Mouse (Mus musculus) intestine, embryonic 15.5 days (tissue): ENCODE data around the gene Fxyd5. TPM values are rescaled to one million over a fixed set of nuclear protein-coding genes. Genes with fewer than 3 reads are reported as not detected.

Source experiments
- ATAC-seq: fragments of 200-750 bp; cut with Nextera tagmentation; 2 replicates; pipeline ENCODE4 v1.8.0; 2017; ENCODE audit warnings: moderate TSS enrichment, moderate library complexity
- H3K27ac ChIP-seq: fragments of 300-500 bp; sonication (generic); 2 replicates; pipeline ENCODE4 v1.5.1; 2015; ENCODE audit warnings: mild to moderate bottlenecking, inconsistent platforms
- H3K27me3 ChIP-seq: fragments of 300-500 bp; sonication (generic); replicated peaks from 2 replicates; pipeline ENCODE4 v1.6.1; 2015; ENCODE audit warnings: inconsistent platforms
- H3K36me3 ChIP-seq: fragments of 300-500 bp; sonication (generic); 2 replicates; pipeline ENCODE4 v1.6.1; 2015; ENCODE audit warnings: inconsistent platforms
- H3K4me1 ChIP-seq: fragments of 300-500 bp; sonication (generic); replicated peaks from 2 replicates; pipeline ENCODE4 v1.6.1; 2015; ENCODE audit warnings: inconsistent platforms
- H3K4me2 ChIP-seq: fragments of 300-500 bp; sonication (generic); replicated peaks from 2 replicates; pipeline ENCODE4 v1.6.1; 2015; ENCODE audit warnings: mild to moderate bottlenecking, inconsistent platforms
- H3K4me3 ChIP-seq: fragments of 300-500 bp; sonication (generic); replicated peaks from 2 replicates; pipeline ENCODE4 v1.5.1; 2015; ENCODE audit warnings: inconsistent platforms
- H3K9ac ChIP-seq: fragments of 300-500 bp; sonication (generic); 2 replicates; pipeline ENCODE4 v1.6.1; 2015; ENCODE audit warnings: inconsistent platforms
- H3K9me3 ChIP-seq: fragments of 300-500 bp; sonication (generic); 2 replicates; pipeline ENCODE4 v1.6.1; 2016; ENCODE audit warnings: inconsistent platforms
- WGBS: fragments of 180-500 bp; shearing (Covaris S2); methylation state at CpG from one replicate; pipeline ENCODE4 v1.1.7; 2015; 5-methylcytosine and 5-hydroxymethylcytosine counted together
- polyA plus RNA-seq: library from polyadenylated mRNA; unstranded; fragments of >200 nt; fragmentation: Nextera tagmentation; extraction: Ambion mirVana; gene quantifications from 2 replicates; pipeline ENCODE4 v1.2.1, GENCODE M21; 2015

Gene Fxyd5
- 21.7 and 29.8 TPM in 2 replicates for polyA plus RNA-seq

DNA sequence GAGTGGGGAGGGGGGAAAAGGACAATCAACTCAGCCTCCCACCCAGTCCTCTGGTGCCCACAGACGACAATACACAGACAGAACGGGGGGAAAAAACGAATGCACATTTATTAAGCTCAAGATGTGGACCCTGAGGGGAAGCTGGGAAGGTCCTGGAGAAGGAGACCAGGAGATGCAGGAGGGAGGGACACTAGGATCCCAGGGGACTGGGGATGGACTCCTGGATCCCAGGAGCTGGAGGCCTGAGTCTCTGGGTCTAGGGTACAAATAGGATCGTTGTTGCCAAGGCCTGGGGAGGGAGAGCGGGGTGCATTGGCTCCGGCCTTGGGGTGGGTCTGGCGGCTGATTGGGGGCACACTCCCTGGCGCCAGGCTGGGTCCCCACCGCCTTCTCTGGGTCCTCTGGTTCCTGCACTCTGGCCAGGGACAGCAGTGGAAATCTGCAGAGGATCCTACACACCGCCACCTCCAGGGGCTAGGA lies at the start of gene Fxyd5:
TSS of gene Fxyd5 (minus strand) at position 51 of the 480 bp plus-strand sequence.
- H3K9ac ChIP-seq, result peak within 1 kb of the TSS; percentile 28
- no peak within 1 kb of the TSS for H3K27ac ChIP-seq

DNA sequence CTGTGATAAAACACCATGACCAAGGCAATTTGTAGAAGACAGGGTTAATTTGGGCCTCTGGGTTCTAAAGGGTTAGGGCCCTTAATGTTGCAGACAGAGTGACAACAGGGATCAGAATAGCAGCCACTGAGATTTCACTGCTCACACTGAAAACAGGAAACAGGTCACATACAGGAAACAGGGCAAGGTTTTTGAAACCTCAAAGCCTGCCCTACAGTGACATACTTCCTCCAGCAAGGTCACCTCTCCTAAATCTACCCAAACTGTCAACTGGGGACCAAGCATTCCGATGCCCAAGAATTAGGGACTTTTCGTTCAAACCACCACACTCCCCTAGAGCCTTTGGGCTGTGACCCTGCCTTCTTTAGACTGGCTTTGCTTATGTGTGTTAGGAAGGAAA lies 47.4 kb upstream of the Fxyd5 start:
- Histone ChIP-seq H3K9ac (no peak overlapping the region), H3K27ac (no peak overlapping the region), H3K4me2 (no peak overlapping the region), H3K9me3 (no peaks in the 10 kb centered on the region), H3K36me3 (no peaks in the 10 kb centered on the region), H3K4me3 (no peak overlapping the region), H3K27me3 (no peaks in the 10 kb centered on the region), H3K4me1 (peaks cover 6% of the 10 kb centered on the region; the same call in 1 of the 2 replicates)
- ATAC-seq, result no peak
- 76% methylated on average over 2 of the region's 2 CpGs for WGBS

More for the DNA sequence above, at the start of gene Fxyd5:
- Histone ChIP-seq H3K4me1 (peaks cover 13% of the 10 kb centered on the region), H3K36me3 (no peaks in the 10 kb centered on the region), H3K4me3 (peak within 1 kb of the TSS; percentile 29), H3K9me3 (no peaks in the 10 kb centered on the region), H3K4me2 (peak within 1 kb of the TSS; percentile 64), H3K27me3 (peaks cover 24% of the 10 kb centered on the region)
- 50% methylated on average over 10 of the region's 10 CpGs for WGBS
- ATAC-seq, result no peak

DNA sequence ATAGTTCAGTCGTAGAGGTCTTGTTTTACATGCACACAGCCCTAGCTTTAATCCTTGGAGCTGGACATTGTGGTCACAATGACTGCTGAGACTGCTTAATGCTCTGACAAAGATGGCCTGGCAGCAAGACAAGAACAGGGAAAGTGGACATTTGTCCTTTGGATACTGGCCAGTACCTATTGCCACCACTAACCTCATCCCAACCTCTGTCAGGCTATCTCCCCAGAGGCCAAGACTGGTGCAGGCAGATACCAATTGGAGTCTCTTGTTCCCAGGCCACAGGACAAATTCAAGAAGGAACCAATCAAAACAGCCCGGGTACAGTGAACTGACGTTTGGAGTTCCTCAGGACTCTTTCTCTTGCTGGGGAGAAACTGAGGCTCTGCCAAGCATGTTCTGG lies 45.9 kb upstream of the Fxyd5 start:
- H3K4me1 ChIP-seq, result peaks cover 11% of the 10 kb centered on the region; the same call in 1 of the 2 replicates
- H3K4me2 ChIP-seq, result no peak overlapping the region
- WGBS, result 76% methylated on average over 3 of the region's 3 CpGs
- no peak overlapping the region for H3K4me3 ChIP-seq
- no peaks in the 10 kb centered on the region for H3K36me3 ChIP-seq
- H3K27ac ChIP-seq, result no peak overlapping the region
- H3K9ac ChIP-seq, result no peak overlapping the region
- H3K27me3 ChIP-seq, result no peaks in the 10 kb centered on the region
- H3K9me3 ChIP-seq, result no peaks in the 10 kb centered on the region
- ATAC-seq, result no peak

DNA sequence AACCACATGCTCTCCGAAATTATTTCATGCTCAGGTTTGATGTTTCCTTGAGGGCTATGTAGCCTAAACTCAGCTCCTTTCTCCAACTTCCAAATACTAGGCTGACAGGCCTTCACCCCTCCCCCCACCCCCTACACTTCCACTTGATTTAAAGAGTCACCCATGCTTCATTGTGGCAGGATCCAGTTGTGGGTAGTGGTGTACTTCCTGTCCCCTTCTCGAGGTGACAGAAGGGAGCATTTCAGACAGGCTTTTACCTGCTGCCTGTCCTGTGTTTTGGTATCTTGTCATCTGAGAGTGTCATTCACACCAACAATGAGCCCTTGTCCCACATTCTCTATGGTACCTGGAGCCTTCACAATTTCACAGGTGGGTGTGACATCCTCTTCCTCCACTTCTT lies 45.0 kb upstream of the Fxyd5 start:
- ATAC-seq, result no peak
- H3K9ac ChIP-seq, result no peak overlapping the region
- no peak overlapping the region for H3K4me3 ChIP-seq
- H3K27me3 ChIP-seq, result no peaks in the 10 kb centered on the region
- H3K9me3 ChIP-seq, result no peaks in the 10 kb centered on the region
- H3K4me1 ChIP-seq, result peaks cover 11% of the 10 kb centered on the region; the same call in 1 of the 2 replicates
- H3K27ac ChIP-seq, result no peak overlapping the region
- WGBS, result 51% methylated on average over 2 of the region's 2 CpGs
- H3K36me3 ChIP-seq, result no peaks in the 10 kb centered on the region
- H3K4me2 ChIP-seq, result no peak overlapping the region

DNA sequence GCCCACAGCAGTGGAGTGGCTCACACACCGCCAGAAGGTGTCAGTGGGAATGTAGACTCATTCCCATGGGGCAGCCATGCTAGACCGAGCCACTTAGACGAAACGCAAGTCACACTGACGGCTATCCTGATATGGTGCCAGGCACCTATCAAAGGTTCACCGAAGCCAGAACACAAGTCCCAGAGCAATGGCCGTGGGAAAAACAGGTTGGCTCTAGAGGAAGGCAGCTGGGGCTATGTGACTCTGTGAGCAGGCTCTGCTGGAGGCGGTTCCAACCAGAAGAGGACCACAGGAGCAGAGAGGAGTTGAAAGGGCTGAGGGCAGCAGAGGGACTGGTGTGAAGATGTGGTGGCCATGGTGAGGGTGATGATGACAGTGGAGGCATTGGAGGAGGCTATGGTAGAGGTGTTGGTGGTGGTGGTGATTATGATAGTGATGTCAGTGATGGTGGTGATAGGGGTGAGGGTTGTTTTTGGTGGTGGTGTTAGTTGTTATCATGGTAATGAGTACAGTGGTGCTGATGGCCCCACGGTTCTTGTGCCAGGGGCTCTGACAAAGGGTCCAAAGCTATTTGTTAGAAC lies 44.0 kb upstream of the Fxyd5 start:
- no peaks in the 10 kb centered on the region for H3K36me3 ChIP-seq
- no peak overlapping the region for H3K4me2 ChIP-seq
- 89% methylated on average over 9 of the region's 9 CpGs for WGBS
- no peaks in the 10 kb centered on the region for H3K9me3 ChIP-seq
- peaks cover 11% of the 10 kb centered on the region; the same call in 1 of the 2 replicates for H3K4me1 ChIP-seq
- no peak overlapping the region for H3K4me3 ChIP-seq
- ATAC-seq, result no peak
- no peak overlapping the region for H3K27ac ChIP-seq
- no peak overlapping the region for H3K9ac ChIP-seq
- no peaks in the 10 kb centered on the region for H3K27me3 ChIP-seq

DNA sequence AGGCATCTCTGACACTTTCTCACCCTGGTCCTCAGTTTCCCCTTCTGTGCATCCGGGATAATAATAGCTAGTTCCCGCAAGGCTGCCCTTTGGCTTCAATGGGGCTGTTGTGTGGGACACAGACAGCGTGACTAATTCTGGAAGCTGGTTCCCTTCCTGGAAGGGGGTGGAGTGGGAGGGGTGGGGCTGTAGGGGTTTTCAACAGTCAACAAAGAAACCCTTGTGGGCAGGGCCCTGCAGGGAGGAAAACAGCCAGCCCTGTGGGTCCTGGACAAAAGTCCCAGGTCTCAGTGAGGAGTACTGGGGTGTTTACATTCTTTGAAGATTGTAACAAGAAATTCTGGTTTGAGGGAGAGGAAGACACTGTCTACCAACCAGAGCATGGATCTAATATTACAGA lies 42.9 kb upstream of the Fxyd5 start:
- H3K9me3 ChIP-seq, result no peaks in the 10 kb centered on the region
- no peak overlapping the region for H3K27ac ChIP-seq
- H3K4me3 ChIP-seq, result no peak overlapping the region
- H3K9ac ChIP-seq, result no peak overlapping the region
- H3K36me3 ChIP-seq, result no peaks in the 10 kb centered on the region
- H3K27me3 ChIP-seq, result no peaks in the 10 kb centered on the region
- 49% methylated on average over 3 of the region's 3 CpGs for WGBS
- peaks cover 11% of the 10 kb centered on the region; the same call in 1 of the 2 replicates for H3K4me1 ChIP-seq
- ATAC-seq, result peak; percentile 63
- H3K4me2 ChIP-seq, result no peak overlapping the region

DNA sequence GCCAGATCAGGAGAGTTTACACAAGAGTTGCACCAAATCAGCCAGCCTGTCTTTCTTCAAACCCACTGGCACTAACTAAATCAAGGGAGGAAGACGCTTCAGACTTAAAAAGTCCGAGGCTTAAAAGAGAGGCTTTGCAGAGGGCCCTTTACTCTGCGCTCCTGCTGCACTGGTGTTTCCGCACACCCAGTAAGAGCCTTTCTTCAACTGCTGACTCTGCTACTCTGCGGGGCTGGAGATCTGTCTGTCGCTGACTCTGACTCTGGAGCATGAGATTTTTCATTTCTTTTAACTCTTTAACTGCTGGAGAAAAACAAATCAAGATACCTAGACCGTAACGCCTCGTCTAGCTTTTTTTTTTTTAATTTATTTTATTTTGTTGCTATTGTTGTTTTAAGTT lies 41.9 kb upstream of the Fxyd5 start:
- WGBS, result 42% methylated on average over 9 of the region's 9 CpGs

DNA sequence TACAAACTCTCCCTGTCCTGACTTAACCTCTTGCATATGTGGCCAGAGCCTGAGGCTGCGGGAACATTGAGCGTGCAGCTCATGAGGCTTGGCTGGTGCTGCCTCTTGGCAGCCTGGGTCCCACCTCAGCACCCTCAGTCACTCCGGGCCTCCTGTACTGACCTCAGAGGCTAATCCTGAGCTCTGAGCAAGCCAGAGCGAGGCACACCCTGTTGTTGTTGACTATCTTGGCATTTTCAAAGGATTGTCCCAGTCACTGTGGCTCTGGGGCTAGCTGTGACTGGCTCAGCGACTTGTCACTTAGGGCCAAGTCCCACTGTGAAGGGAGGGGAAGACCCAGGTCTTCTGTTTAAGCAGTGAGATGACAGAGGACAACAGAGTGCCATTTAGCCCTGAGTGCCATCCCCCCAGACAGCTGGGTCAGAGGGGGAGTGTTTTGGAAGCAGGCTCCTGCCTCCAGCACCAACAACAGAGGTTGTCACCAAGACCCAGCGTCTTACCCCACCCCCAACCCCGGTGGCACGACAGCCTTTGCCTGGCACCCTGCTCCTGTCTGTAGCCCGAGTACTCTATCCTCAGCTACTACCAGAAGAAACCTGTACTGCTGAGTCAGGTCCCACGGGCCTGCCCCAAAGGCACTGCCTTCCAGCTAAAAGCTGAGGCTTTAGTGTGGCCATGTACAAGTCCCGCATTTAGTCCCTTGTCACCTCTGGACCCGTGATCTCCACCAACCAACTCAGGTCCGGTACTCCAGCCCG lies 40.7 kb upstream of the Fxyd5 start:
- no peak overlapping the region for H3K27ac ChIP-seq
- 70% methylated on average over 14 of the region's 14 CpGs for WGBS
- no peak overlapping the region for H3K4me3 ChIP-seq
- no peak overlapping the region for H3K4me2 ChIP-seq
- peaks cover 11% of the 10 kb centered on the region; the same call in 1 of the 2 replicates for H3K4me1 ChIP-seq
- H3K9ac ChIP-seq, result no peak overlapping the region
- H3K9me3 ChIP-seq, result no peaks in the 10 kb centered on the region
- H3K27me3 ChIP-seq, result no peaks in the 10 kb centered on the region
- H3K36me3 ChIP-seq, result no peaks in the 10 kb centered on the region
- ATAC-seq, result no peak; the same call in 1 of the 2 replicates

More for the DNA sequence above, 41.9 kb upstream of the Fxyd5 start:
- H3K27me3 ChIP-seq, result no peaks in the 10 kb centered on the region
- no peaks in the 10 kb centered on the region for H3K36me3 ChIP-seq
- no peak overlapping the region for H3K9ac ChIP-seq
- no peak overlapping the region for H3K4me2 ChIP-seq
- H3K27ac ChIP-seq, result 0 out of 2 replicates have a peak overlapping the region, but pooled peaks have one; percentile 13
- no peak overlapping the region for H3K4me3 ChIP-seq
- no peak for ATAC-seq
- no peaks in the 10 kb centered on the region for H3K9me3 ChIP-seq
- H3K4me1 ChIP-seq, result peaks cover 11% of the 10 kb centered on the region; the same call in 1 of the 2 replicates

DNA sequence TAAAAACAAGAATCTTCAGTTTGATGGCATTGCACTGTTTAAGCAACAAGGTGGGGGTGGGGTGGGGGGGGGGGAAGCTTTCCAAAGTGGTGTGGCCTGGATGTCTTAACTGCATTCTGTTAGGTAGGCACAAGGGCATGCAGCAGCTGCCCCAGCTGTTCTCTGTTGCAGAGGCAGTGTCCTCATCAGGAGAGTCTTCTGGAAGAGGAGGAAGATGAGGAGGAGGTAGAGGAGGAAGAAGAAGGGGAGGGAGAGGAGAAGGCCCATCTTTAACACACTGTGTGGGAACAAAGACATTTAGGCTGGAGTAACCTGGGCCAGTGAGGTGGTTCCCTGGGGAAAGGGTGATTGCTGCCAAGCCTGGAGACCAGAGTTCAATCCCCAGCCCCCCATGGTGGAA lies 39.8 kb upstream of the Fxyd5 start:
- Histone ChIP-seq H3K27me3 (no peaks in the 10 kb centered on the region), H3K9ac (no peak overlapping the region), H3K4me1 (peaks cover 11% of the 10 kb centered on the region; the same call in 1 of the 2 replicates), H3K27ac (no peak overlapping the region), H3K36me3 (no peaks in the 10 kb centered on the region), H3K4me2 (no peak overlapping the region), H3K4me3 (no peak overlapping the region), H3K9me3 (no peaks in the 10 kb centered on the region)
- no peak for ATAC-seq

DNA sequence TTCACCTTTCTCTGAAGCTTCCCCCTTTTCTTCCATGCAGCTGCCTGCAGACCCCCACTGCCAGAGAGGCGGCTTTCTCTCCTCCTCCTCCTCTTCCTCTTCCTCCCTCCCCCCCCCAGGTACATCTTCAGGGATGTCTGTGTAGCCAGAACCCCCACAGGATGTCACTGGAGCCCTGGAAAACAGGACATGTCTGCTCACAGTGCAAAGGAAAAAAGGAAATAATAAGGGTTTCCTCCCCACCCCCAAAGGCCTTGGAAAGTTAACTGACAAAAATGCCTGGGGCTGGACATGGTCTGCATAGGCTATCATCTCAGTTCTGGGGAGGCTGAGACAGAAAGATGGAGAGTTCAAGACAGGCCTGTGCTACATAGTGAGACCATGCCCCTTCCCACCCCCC lies 38.8 kb upstream of the Fxyd5 start:
- H3K4me3 ChIP-seq, result no peak overlapping the region
- no peak for ATAC-seq
- WGBS, result 45% methylated on average over 1 of the region's 1 CpGs
- H3K9ac ChIP-seq, result no peak overlapping the region
- no peaks in the 10 kb centered on the region for H3K9me3 ChIP-seq
- no peak overlapping the region for H3K4me2 ChIP-seq
- H3K27me3 ChIP-seq, result no peaks in the 10 kb centered on the region
- no peaks in the 10 kb centered on the region for H3K36me3 ChIP-seq
- H3K27ac ChIP-seq, result no peak overlapping the region
- H3K4me1 ChIP-seq, result peaks cover 11% of the 10 kb centered on the region; the same call in 1 of the 2 replicates

DNA sequence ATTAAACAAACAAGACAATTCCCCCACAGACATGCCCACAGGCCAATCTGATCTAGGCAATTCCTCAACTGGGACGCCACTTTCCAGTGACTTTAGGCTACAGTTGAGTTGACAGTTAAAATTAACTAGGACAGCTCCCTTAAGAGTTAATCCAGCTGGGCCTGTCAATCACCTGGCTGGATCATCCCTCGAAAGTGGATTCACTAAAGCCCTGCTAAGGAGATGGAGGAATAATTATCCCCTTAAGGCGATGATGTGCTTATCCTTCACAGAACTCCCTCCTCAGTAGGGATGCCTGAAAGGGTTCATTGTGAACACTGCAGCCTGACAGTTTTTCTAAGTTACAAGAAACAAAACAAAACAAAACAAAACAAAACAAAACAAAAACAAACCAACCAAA lies 38.3 kb upstream of the Fxyd5 start:
- Histone ChIP-seq H3K27me3 (no peaks in the 10 kb centered on the region), H3K9me3 (no peaks in the 10 kb centered on the region), H3K9ac (no peak overlapping the region), H3K4me3 (no peak overlapping the region), H3K4me1 (peaks cover 16% of the 10 kb centered on the region; the same call in 1 of the 2 replicates), H3K4me2 (no peak overlapping the region), H3K36me3 (no peaks in the 10 kb centered on the region), H3K27ac (no peak overlapping the region)
- no peak for ATAC-seq
- WGBS, result 67% methylated on average over 3 of the region's 3 CpGs

DNA sequence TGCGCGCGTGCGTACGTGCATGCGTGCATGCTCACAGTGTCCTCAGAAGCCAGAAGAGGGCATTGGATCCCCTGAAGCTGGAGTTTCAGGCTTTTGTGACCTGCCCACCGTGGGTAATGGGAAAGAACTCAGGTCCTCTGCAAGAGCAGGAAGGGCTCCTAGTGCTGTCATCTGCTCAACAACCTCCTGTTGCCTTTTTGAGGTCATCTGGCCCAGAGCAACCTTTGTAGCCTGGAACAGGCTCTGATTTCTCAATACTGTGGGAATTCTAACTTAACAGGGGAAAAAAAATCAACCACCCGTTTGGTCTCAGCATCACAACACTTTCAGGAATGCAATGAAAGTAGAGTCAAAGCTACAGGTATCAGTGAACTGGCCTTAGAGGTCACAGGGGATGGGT lies 37.4 kb upstream of the Fxyd5 start:
- H3K27me3 ChIP-seq, result no peaks in the 10 kb centered on the region
- WGBS, result 83% methylated on average over 8 of the region's 8 CpGs

More for the DNA sequence above, 37.4 kb upstream of the Fxyd5 start:
- H3K27ac ChIP-seq, result no peak overlapping the region
- no peak overlapping the region for H3K9ac ChIP-seq
- no peaks in the 10 kb centered on the region for H3K36me3 ChIP-seq
- H3K4me2 ChIP-seq, result no peak overlapping the region
- H3K4me3 ChIP-seq, result no peak overlapping the region
- H3K4me1 ChIP-seq, result peaks cover 9% of the 10 kb centered on the region; the same call in 1 of the 2 replicates
- ATAC-seq, result no peak
- no peaks in the 10 kb centered on the region for H3K9me3 ChIP-seq
